ENCODE assay signal across 30 mouse cellular contexts in genomic region chr10:37192661-37193060, GRCm38 (mm10). TPM values are rescaled to one million over a fixed set of nuclear protein-coding genes. Genes with fewer than 3 reads are reported as not detected.
DNase-seq lines count a peak whose midpoint lies in the region; TF ChIP-seq lines count a peak whose summit lies in the region.
"Had no signal": no experiment of that assay in that cellular context is flagged by ENCODE, and none has a peak within 500 bp of the region (broad histone marks: within the 10 kb centered on the region; RNA-seq: fewer than 3 reads in every experiment).

No protein-coding gene starts in this region.

- TF ChIP-seq POLR2A in bone marrow, adult 2 months (IDR thresholded peaks at IDR 0.05; ENCODE audit: borderline replicate concordance, control insufficient read depth, low read depth, low read length), result no peak
- TF ChIP-seq POLR2A in small intestine, adult 2 months (IDR thresholded peaks at IDR 0.05; ENCODE audit: low read depth, low read length), result no peak

- H3K27ac ChIP-seq in bone marrow, adult 2 months (ENCODE audit: control insufficient read depth, insufficient read depth, low read depth, low read length, poor library complexity), result peak overlapping the region; percentile 88; the same call in 1 of the 2 replicates
- peak overlapping the region; percentile 2; the same call in 1 of the 2 replicates for H3K27ac ChIP-seq in small intestine, adult 2 months (ENCODE audit: insufficient read depth, low read depth, low read length)
- no peak overlapping the region for H3K27ac ChIP-seq in forebrain, embryonic 10.5 days
- H3K27ac ChIP-seq: embryonic facial prominence, embryonic 13.5 days; forebrain, embryonic 12.5 days; hindbrain, embryonic 15.5 days; intestine, embryonic 15.5 days; layer of hippocampus, adult 2 months; left cerebral cortex, adult 2 months; limb, embryonic 13.5 days; liver, embryonic 13.5 days; midbrain, embryonic 12.5 days; stomach, postnatal 0 days had no signal

- 8% methylated on average over 2 of the region's 2 CpGs for WGBS in bone marrow, adult 2 months
- WGBS in small intestine, adult 2 months, result 75% methylated on average over 2 of the region's 2 CpGs
- WGBS in forebrain, embryonic 10.5 days, result 88% methylated on average over 2 of the region's 2 CpGs

- DNase-seq in induced T-regulatory cell, adult 2 months (ENCODE audit: low read depth), result peak; percentile 5
- DNase-seq in thymus, postnatal 25 days, result peak; percentile 46
- no peak for DNase-seq in right cerebral cortex, postnatal 14 days
- no peak for DNase-seq in B cell, adult 2 months
- DNase-seq in forebrain, embryonic 10.5 days (ENCODE audit: extremely low spot score, low spot score), result no peak
- DNase-seq: adrenal gland, adult 8-10 months; cerebellum, adult 9-10 months; forebrain, postnatal 0 days; gastrocnemius, postnatal 36 days; heart, adult 2 months; kidney, adult 2 months; kidney, postnatal 36 days; liver, embryonic 13.5 days; lung, embryonic 14.5 days; lung, postnatal 14 days had no signal

- H3K27me3 ChIP-seq in small intestine, adult 2 months (ENCODE audit: control insufficient read depth, insufficient read depth, low read length), result no peaks in the 10 kb centered on the region
- H3K27me3 ChIP-seq in forebrain, embryonic 10.5 days (ENCODE audit: poor library complexity, severe bottlenecking), result no peaks in the 10 kb centered on the region
- H3K27me3 ChIP-seq: embryonic facial prominence, embryonic 13.5 days; forebrain, embryonic 12.5 days; heart, embryonic 12.5 days; hindbrain, embryonic 15.5 days; intestine, embryonic 15.5 days; limb, embryonic 13.5 days; liver, embryonic 13.5 days; megakaryocyte, embryonic 14.5 days; midbrain, embryonic 12.5 days had no signal

- no peak for TF ChIP-seq CTCF in bone marrow, adult 2 months (IDR thresholded peaks at IDR 0.05; ENCODE audit: control insufficient read depth, insufficient read depth, low read length)
- TF ChIP-seq CTCF in small intestine, adult 2 months (IDR thresholded peaks at IDR 0.05; ENCODE audit: extremely low read depth, insufficient read length, insufficient replicate concordance, low read depth, low read length), result no peak

- peaks cover 5% of the 10 kb centered on the region for H3K4me1 ChIP-seq in bone marrow, adult 2 months (ENCODE audit: control insufficient read depth, insufficient read depth, low read length)
- no peaks in the 10 kb centered on the region for H3K4me1 ChIP-seq in small intestine, adult 2 months (ENCODE audit: control insufficient read depth, insufficient read depth, insufficient read length, low read length)
- no peaks in the 10 kb centered on the region for H3K4me1 ChIP-seq in forebrain, embryonic 10.5 days
- H3K4me1 ChIP-seq: forebrain, embryonic 12.5 days; heart, embryonic 12.5 days; hindbrain, embryonic 15.5 days; liver, embryonic 13.5 days; midbrain, embryonic 12.5 days had no signal

- H3K4me3 ChIP-seq in bone marrow, adult 2 months (replicated peaks; ENCODE audit: control insufficient read depth, low read depth, low read length), result no peak overlapping the region
- no peak overlapping the region for H3K4me3 ChIP-seq in small intestine, adult 2 months (ENCODE audit: low read depth, low read length)
- H3K4me3 ChIP-seq in forebrain, embryonic 10.5 days, result no peak overlapping the region
- H3K4me3 ChIP-seq: embryonic facial prominence, embryonic 13.5 days; erythroblast, embryonic 14.5 days; forebrain, embryonic 12.5 days; heart, adult 2 months; heart, embryonic 12.5 days; hindbrain, embryonic 15.5 days; intestine, embryonic 15.5 days; layer of hippocampus, adult 2 months; left cerebral cortex, adult 2 months; limb, embryonic 13.5 days; liver, embryonic 13.5 days; midbrain, embryonic 12.5 days had no signal

- H3K36me3 ChIP-seq in small intestine, adult 2 months (ENCODE audit: control insufficient read depth, insufficient read depth, low read length), result no peaks in the 10 kb centered on the region
- H3K36me3 ChIP-seq in forebrain, embryonic 10.5 days (replicated peaks), result no peaks in the 10 kb centered on the region
- H3K36me3 ChIP-seq: embryonic facial prominence, embryonic 13.5 days; forebrain, embryonic 12.5 days; G1E; heart, embryonic 12.5 days; hindbrain, embryonic 15.5 days; intestine, embryonic 15.5 days; limb, embryonic 13.5 days; liver, embryonic 13.5 days; midbrain, embryonic 12.5 days had no signal

- H3K9me3 ChIP-seq in forebrain, embryonic 10.5 days, result no peaks in the 10 kb centered on the region
- H3K9me3 ChIP-seq: embryonic facial prominence, embryonic 13.5 days; forebrain, embryonic 12.5 days; G1E; heart, embryonic 12.5 days; hindbrain, embryonic 15.5 days; intestine, embryonic 15.5 days; limb, embryonic 13.5 days; liver, embryonic 13.5 days; megakaryocyte, embryonic 14.5 days; midbrain, embryonic 12.5 days had no signal

RNA-seq across cellular contexts. Expression of gene Marcks, which starts 53.9 kb away (rescaled TPM):
- 19.7 and 44.2 TPM in 2 replicates for polyA plus RNA-seq in bone marrow, adult 2 months (2011; ENCODE audit: insufficient read depth, insufficient read length, low replicate concordance, missing spikeins)
- polyA plus RNA-seq in small intestine, adult 2 months (2012; rRNA removed), result 9.4 and 22.7 TPM in 2 replicates
- polyA plus RNA-seq in forebrain, embryonic 10.5 days (2016; fragmentation: Nextera tagmentation; extraction: Ambion mirVana), result 128 and 131 TPM in 2 replicates
- polyA plus RNA-seq: G1E had no signal

Comparison
In these comparisons a context has a peak if more than half of its experiments do, and no peak if none do; other contexts are left out.
1. DNase-seq: peak in induced T-regulatory cell, adult 2 months (single experiment) and thymus, postnatal 25 days (single experiment); none in right cerebral cortex, postnatal 14 days (single experiment), B cell, adult 2 months (0 of 2) and forebrain, embryonic 10.5 days (single experiment).